Mouse (Mus musculus) cerebellum, adult (tissue): ENCODE measurements around the gene Gabrg2.

Source experiments
- ATAC-seq: cut with Nextera tagmentation; 2 replicates; pipeline ENCODE4 v1.9.2; 2017; ENCODE audit warnings: mild to moderate bottlenecking, moderate library complexity, mixed read lengths; ENCODE audit not compliant: insufficient number of reproducible peaks, low FRiP score, low TSS enrichment

Gabrg2 gene

DNA sequence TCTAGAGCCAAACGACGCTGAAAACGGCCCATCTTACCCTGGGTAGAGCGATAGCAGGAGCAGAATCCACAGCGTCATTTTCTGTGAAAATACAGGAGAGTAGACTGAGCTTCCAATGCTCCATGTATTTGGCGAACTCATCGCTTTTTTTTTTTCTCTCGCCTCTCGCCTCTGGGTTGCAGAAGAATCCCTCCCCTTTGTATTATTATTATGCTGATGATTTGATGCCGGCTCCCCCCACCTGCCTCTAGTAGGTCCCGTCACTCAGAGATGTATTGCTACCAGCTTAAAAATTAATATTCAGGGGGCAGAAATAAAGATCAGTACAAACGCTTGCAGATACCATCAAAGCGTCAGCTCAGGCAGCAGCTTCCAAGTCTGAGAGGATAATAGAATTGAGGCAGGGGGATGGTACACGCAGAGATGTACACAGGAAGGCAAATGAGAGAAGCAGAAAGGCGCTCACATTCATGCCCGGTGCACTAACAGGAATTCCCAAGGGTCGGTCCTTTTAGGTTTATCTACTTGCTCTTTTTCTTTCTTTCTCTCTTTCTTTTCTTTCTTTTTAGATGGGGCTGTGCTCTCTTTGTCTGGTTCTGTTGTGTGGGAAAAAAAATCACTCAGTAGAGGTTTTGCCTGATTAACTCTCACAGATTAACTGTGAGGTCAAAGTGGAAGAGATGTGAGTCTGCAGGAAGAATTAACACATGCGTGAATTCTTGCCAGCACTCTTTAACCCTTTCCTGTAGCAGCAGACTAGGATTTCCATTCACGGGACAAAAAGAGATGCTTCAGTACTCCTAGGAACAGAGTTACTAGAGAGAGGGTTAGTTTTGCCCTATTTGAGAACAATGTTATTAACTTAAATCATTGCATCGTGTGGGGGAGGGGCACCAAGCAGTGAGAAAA, at the start of gene Gabrg2:
Gene Gabrg2 (minus strand): TSS at position 668 of the 909 bp plus-strand sequence.
- ATAC-seq = peak; percentile 78

GRCm38 (mm10) chr11:42048201-42048600, 47.5 kb upstream of the Gabrg2 start:
- ATAC-seq = no peak

DNA sequence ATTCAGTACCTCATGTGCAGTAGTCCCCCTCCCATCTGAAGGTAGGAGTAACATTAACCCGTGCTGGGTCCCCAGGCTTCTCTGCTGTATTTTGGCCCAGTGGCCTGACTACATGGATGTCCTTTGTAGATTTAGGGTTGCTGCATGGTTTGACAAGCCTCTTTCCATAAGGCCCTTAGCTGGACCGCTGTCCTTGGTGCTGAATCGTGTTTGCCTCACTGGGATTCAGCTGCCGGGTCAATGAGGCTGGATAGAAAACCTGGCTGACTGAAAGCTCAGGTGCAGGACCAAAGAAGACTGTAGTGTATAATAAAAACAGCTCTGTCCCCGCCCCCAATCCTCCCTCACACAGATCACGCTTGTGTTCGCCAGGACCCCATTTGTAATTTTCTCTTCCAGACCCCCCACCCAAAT, 1.2 kb downstream of the Gabrg2 start:
- peak; percentile 81 for ATAC-seq

DNA sequence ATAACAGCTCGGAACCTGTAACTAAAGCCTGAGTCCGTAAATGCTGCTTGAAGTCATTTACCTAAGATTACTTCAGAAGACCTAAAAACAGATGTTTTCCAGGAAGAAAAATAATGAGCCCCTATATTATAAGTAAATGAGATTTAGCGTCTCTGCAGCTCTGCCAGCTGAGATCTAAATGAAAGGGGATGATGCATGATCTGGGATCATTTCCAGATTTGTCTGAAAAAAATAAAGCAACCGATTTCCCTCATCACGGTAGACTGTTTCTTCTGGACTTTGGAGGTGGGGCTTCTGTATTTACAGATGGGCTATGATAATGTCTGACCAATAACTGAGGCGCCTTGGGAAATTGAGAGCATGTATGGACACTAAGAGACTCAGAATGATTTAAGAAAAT, 20.5 kb downstream of the Gabrg2 start:
- ATAC-seq = no peak

DNA sequence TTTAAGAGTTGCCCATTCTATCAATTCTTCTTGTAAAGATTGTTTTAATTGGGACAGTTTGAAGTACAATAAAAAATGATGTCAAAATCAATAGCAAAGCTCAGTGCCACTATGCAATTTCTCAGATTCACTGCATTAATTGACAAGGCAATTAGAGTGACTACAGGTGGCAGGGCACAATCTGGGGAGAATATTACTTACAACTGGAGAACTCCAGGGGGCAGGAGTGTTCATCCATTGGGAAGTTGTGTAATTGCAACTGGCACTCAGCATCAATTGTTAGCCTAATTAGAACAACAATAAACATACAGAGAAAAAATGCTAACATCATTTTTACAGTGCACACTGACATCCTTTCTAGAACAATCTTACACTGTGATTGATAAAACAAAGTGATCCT, 32.1 kb downstream of the Gabrg2 start:
- ATAC-seq = no peak

GRCm38 (mm10) chr11:41962706-41963105, 38.0 kb downstream of the Gabrg2 start:
- peak; percentile 36; the same call in 1 of the 2 replicates for ATAC-seq

DNA sequence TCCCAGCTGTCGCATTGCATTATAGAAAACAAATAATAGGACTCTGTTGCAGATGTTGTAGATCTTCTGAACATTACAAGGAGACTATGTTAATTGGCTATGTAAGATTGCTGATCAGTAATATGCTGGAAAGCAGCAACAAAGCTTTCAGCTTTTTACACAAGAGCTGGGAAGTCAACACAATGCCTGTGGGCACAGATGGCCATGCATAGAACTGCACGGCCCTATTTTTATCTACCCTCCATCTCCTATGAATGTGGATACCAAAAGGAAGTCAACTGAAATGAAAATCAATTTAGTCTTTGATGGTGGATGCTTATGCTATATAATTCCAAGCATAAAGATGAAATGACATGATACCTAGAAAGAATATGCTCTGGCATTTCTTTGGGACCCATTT, 47.1 kb downstream of the Gabrg2 start:
- ATAC-seq = no peak

GRCm38 (mm10) chr11:41951898-41952297, 48.8 kb downstream of the Gabrg2 start:
- no peak for ATAC-seq

DNA sequence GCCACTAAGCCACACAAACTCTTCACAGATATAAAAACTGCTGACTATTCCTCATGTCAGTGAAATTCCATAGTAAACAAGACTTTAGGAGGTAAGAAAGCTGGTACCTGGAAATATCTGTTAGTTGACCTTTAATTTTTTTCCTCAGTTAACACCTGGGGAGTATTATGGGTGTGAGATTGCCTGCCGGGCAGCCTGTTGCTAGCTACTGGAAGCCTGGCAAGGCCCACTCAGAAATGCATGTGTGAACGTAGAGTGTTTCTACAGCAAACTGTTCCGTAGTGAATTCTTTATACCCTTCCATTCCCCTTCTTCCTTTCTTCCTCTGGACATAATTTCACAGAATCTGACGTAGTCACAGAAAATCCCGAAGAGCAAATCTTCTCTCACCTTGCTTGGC, 55.2 kb downstream of the Gabrg2 start:
- no peak for ATAC-seq

DNA sequence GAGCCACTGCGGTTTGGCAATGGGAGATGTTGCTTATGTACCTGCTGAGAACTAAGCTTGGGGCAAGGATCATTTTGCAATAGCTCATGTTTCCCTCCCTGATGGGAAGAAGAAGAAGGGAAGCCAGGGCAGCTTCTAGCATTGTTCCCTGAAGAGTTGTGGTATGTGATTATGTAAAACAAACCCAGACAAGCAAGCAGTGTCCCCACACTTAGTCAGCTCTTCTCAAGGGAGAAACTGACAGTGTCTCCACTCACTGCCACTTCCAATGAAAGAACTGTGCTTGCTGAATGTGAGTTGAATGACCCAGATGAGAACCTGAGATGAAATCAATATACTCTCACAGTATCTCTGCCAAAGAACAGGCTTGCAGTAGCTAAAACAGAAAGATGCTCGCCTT, 62.7 kb downstream of the Gabrg2 start:
- no peak for ATAC-seq

DNA sequence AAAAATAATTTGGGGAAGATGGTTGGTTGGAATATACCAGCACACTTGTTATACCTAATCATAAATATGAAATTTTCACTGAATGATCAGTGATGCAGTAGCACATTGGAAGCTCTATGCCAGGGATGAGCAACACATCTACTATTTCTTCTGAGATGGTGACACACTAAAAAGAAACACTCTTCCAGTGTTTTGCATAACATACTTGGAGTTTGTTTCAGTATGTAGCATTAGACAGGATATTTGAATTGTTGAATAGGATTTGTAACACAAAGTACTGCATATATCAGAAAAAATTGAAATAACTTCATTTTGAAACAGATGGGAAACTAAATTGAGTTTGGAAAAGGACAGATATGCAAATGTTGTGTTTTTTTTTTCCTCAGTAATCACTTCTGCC, 81.8 kb downstream of the Gabrg2 start:
- no peak for ATAC-seq

DNA sequence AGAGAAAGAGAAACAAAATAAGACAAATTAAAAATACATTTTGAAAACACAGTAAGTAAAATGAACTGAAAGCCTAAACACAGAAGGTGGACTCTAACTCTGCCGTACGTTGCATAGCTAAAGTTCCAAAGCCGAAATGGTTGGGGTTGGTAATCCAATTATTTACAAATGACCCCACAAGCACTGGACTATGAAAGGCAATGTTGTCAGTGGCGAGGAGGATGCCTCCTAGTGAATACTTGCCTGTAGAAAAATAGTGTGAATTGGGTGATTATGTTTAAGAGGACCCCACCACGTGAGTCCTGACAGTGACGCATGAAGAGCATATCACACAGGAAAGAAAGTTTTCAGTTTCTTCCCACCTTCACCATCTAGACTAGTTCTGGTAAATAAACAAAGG, 86.6 kb downstream of the Gabrg2 start:
- ATAC-seq = no peak

DNA sequence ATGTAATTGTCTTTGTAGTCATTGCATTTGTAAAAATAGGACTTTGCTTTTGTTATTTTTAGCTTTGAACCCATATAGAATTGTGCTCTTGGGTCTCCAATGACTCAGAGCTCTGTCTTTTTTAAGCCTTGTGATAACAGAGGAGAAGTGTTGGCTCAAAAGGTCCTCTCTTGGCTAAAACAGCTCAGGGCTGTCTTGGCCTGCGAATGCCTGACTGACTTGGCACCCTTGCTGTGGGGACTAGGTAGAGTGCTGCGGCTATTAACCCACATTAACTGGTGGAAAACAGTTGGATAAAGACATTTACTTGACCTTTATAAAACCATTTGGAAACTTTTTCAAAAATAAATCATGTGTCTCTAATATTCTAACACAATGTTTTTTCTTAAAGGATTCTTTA, 97.0 kb downstream of the Gabrg2 start:
- ATAC-seq = no peak
